Mouse (Mus musculus) E14TG2a.4 (cell line): ENCODE results near the gene Zbtb25.
A peak's percentile ranks its signal among the peaks of the same experiment; 100 is the strongest.

Experiments used
- H3K27me3 ChIP-seq: 2 replicates; pipeline ENCODE4 v1.6.1; 2014; ENCODE audit warnings: low read length, control low read depth; ENCODE audit not compliant: insufficient read depth
- H3K36me3 ChIP-seq: 2 replicates; pipeline ENCODE4 v1.6.1; 2014; ENCODE audit warnings: low read length, control low read depth; ENCODE audit not compliant: insufficient read depth
- H3K4me1 ChIP-seq: replicated peaks from 2 replicates; pipeline ENCODE4 v1.6.1; 2014; ENCODE audit warnings: low read depth, low read length, control low read depth
- H3K4me3 ChIP-seq: replicated peaks from 2 replicates; pipeline ENCODE4 v1.5.1; 2014; ENCODE audit warnings: mild to moderate bottlenecking, low read length
- H3K9me3 ChIP-seq: 2 replicates; pipeline ENCODE4 v1.6.1; 2014; ENCODE audit warnings: low read length, control low read depth
- CTCF ChIP-seq: conservative IDR thresholded peaks from 2 replicates; pipeline ENCODE4 v1.5.1; 2014; ENCODE audit warnings: low read length
- NANOG ChIP-seq: IDR thresholded peaks from 2 replicates; pipeline ENCODE4 v1.6.1; 2014; ENCODE audit warnings: borderline replicate concordance, low read length, mixed read lengths
- POU5F1 ChIP-seq: IDR thresholded peaks from 2 replicates; pipeline ENCODE4 v1.6.1; 2014; ENCODE audit warnings: low read length, borderline replicate concordance

Gene Zbtb25

DNA sequence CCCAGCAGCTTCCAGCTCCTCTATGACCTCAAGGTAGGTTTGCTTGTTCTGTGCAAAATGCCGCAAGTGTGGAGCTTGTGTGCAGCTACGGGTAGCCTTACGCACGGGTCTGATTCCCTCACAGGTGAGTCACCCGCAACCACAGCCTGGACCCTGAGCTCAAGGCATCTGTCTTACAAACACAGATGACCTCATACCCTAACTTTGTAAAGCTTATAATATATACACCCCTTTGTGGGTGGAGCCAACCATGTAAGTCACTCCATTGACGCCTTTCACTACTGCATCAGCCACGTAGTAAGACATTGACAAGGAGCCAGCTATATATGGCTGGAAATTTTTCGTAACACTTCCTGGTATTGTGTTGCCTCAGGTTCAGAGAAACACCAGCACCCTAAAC lies 57.5 kb downstream of the Zbtb25 start:
- peaks cover 100% of the 10 kb centered on the region for H3K36me3 ChIP-seq
- H3K27me3 ChIP-seq = no peaks in the 10 kb centered on the region
- no peak for TF ChIP-seq NANOG
- no peak for TF ChIP-seq CTCF
- no peak for TF ChIP-seq POU5F1
- peaks cover 7% of the 10 kb centered on the region for H3K4me1 ChIP-seq
- no peak overlapping the region for H3K4me3 ChIP-seq
- H3K9me3 ChIP-seq = no peaks in the 10 kb centered on the region

DNA sequence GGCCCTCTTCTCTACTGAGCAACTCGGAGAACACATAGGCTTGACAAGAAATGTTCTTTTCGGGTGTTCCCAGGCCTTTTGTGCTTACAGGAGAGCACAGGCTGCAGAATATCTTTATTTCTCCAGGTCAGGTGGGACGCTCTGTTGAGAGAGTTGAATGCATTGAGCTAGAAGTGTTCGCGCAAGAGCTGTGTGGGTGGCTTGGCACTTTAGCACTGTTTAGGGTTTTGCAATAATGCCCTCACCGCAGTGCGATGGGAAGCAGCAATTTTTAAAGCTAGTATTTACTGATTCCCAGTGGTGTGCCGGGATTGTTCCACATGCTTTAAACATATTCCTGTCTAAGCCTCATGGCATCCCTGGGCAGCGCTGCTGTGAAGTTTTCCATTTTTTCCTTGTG lies 58.2 kb downstream of the Zbtb25 start:
- peaks cover 15% of the 10 kb centered on the region for H3K4me1 ChIP-seq
- no peaks in the 10 kb centered on the region for H3K9me3 ChIP-seq
- H3K4me3 ChIP-seq = no peak overlapping the region
- no peaks in the 10 kb centered on the region for H3K27me3 ChIP-seq
- TF ChIP-seq CTCF (no peak), NANOG (no peak), POU5F1 (no peak)
- H3K36me3 ChIP-seq = peaks cover 100% of the 10 kb centered on the region

DNA sequence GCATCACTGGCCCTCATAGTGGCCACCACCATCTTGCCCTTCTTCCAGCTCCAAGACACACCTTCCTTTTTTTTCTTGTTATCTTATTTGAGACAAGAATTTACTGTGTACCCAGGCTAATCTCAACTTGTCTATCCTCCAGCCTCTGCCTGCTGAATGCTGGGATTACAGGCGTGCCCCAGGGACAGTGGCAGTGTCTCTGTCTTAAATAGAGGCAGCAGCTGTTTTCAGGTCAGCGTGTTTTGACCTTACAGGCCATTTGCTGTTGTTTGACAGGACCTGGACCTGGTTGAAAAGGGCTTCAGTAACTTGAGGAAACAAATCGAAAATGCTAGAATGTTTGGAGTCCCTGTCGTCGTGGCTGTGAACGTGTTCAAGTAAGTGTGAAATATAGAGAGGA lies 58.8 kb downstream of the Zbtb25 start:
- Histone ChIP-seq H3K27me3 (no peaks in the 10 kb centered on the region), H3K36me3 (peaks cover 99% of the 10 kb centered on the region), H3K4me1 (peaks cover 19% of the 10 kb centered on the region), H3K4me3 (no peak overlapping the region), H3K9me3 (no peaks in the 10 kb centered on the region)
- TF ChIP-seq POU5F1 = no peak
- no peak for TF ChIP-seq CTCF
- no peak for TF ChIP-seq NANOG

DNA sequence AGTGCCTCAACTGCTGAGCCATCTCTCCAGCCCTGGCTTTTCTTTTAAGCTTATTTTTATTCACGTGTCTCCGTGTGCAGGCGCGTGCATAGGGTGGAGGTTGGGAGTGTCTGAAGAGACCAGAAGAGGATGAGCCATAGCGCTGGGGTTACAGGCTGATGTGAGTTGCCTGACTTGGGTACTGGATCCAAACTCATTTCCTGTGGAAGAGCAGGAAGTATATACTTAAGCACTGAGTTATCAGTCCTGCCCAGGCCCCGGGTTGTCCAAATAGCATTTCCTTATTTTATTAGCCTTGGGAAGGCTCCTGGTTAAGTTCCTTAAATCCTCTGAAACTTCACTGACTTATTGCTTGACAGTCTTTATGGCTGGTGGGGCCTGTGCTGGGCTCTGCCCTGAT lies 59.4 kb downstream of the Zbtb25 start:
- no peaks in the 10 kb centered on the region for H3K9me3 ChIP-seq
- H3K27me3 ChIP-seq = no peaks in the 10 kb centered on the region
- TF ChIP-seq POU5F1 (no peak), NANOG (no peak), CTCF (no peak)
- peaks cover 99% of the 10 kb centered on the region for H3K36me3 ChIP-seq
- no peak overlapping the region for H3K4me3 ChIP-seq
- H3K4me1 ChIP-seq = peaks cover 23% of the 10 kb centered on the region

DNA sequence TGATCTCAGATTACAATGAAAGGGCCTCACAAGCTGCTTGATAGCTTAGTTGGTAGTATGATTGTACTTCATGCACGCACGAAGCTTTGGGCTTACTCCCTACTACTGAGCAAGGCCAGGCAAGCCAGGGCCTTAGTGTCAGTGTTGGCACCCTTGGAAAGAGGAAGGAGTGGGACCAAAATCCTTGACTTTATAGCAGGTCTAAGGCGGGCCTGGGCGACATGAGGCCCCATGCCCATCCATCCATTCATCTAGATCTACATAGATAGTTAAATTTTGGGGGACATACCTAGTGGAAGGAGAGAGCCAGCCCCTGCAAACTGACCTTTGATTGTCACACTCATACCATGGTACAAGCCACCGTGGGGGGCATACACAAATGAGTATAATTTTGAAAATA lies 61.0 kb downstream of the Zbtb25 start:
- TF ChIP-seq CTCF = no peak
- no peak for TF ChIP-seq POU5F1
- TF ChIP-seq NANOG = no peak
- Histone ChIP-seq H3K27me3 (no peaks in the 10 kb centered on the region), H3K36me3 (peaks cover 97% of the 10 kb centered on the region), H3K4me1 (peaks cover 27% of the 10 kb centered on the region), H3K9me3 (no peaks in the 10 kb centered on the region), H3K4me3 (no peak overlapping the region)

DNA sequence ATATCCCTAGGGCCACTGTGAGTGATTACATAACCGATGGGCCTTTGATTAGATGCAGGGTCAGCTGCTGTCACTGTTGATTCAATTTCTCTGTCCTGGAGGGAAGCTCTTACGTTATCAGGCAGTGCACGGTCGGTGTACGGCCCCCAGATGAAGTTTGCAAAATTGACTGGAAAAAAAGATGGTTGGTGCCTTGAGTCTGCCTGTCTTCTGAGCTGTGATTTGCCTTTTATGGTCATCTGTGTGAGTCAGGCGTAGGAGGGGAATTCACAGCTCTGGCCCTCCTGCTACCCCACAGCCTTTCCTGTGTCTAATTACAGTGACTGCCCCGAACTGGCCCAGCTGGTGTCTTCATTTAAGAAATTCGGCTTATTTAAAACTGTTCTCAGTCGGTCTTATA lies 61.4 kb downstream of the Zbtb25 start:
- H3K27me3 ChIP-seq = no peaks in the 10 kb centered on the region
- H3K4me3 ChIP-seq = no peak overlapping the region
- peaks cover 27% of the 10 kb centered on the region for H3K4me1 ChIP-seq
- no peaks in the 10 kb centered on the region for H3K9me3 ChIP-seq
- TF ChIP-seq POU5F1 (no peak), NANOG (no peak), CTCF (no peak)
- peaks cover 97% of the 10 kb centered on the region for H3K36me3 ChIP-seq

DNA sequence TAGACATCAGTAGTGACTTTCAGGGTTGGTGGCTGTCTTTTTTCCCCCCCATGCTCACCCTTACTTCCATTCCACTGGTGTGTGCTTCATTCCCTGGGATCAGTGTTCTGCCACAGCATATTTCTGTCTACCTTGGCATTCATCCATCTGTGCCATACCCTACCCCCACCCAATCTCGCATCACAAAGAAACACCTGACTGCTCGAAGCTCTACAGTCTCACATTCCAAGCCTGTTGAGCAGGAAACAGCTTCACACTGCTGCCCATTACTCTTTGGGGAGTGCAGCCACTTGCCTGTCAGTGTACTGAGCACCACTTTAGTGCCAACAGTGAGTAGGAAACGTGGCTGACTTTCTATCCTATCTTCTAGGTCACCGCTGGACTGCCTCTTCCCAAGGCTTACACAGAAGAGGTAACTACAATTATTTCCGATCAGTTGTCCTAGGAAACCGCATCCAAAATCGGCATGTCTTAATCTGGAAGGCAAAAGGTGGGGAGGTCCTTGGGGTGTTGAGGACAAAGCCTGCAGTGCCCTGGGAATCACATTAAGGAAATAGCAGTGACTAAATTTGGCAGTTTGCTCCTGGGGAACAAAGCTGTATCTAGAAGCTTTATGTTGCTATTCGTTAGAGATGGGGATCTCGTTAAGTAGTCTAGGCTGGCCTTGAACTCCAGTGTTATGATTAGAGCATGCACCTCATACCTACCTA lies 62.4 kb downstream of the Zbtb25 start:
- no peaks in the 10 kb centered on the region for H3K9me3 ChIP-seq
- H3K36me3 ChIP-seq = peaks cover 97% of the 10 kb centered on the region
- no peaks in the 10 kb centered on the region for H3K27me3 ChIP-seq
- H3K4me3 ChIP-seq = no peak overlapping the region
- TF ChIP-seq POU5F1 (peak; percentile 26; the same call in 1 of the 2 replicates), NANOG (no peak)
- H3K4me1 ChIP-seq = peaks cover 27% of the 10 kb centered on the region

DNA sequence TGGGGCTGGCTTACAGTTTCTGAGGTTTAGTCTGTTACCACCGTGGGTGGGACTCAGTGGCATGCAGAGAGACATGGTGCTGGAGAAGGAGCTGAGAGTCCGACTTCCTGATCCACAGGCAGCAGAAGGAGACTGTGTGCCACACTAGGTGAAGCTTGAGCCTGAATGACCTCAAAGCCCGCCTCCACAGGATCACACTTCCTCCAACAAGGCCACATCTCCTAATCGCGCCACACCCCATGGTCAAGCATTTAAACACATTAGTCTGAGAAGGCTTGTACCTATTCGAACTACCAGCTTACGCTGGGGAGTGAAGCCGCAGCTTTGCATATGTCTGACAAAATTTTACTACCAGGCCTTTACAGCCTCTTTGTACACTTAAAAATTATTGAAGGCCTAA lies 64.3 kb downstream of the Zbtb25 start:
- no peaks in the 10 kb centered on the region for H3K27me3 ChIP-seq
- H3K36me3 ChIP-seq = peaks cover 97% of the 10 kb centered on the region
- no peaks in the 10 kb centered on the region for H3K9me3 ChIP-seq
- TF ChIP-seq CTCF (no peak), POU5F1 (no peak), NANOG (no peak)
- peaks cover 27% of the 10 kb centered on the region for H3K4me1 ChIP-seq
- H3K4me3 ChIP-seq = no peak overlapping the region

DNA sequence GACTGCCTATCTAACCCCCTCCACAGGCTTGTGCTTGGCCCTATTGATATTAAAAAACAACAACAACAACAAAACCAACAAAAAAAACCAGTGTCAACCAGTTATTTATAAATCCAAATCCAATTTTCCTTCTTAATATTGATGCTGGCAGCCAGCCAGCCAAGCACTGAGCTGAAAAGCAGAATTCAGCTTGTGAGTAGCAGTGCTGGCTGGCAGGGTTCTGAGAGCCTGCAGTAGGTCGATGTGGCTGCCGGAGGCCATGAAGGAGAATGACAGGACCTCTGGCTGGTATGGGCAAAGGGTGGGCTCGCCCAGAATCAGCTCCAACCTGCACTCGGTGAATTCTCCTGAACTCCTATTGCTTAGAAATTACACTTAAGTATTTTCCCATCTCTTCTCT lies 65.2 kb downstream of the Zbtb25 start:
- Histone ChIP-seq H3K27me3 (no peaks in the 10 kb centered on the region), H3K4me1 (peaks cover 27% of the 10 kb centered on the region), H3K4me3 (no peak overlapping the region), H3K36me3 (peaks cover 97% of the 10 kb centered on the region), H3K9me3 (no peaks in the 10 kb centered on the region)
- TF ChIP-seq POU5F1 (no peak), NANOG (no peak), CTCF (no peak)
